Comparison of ENCODE assay signal across 17 mouse cellular contexts in the genomic region with DNA sequence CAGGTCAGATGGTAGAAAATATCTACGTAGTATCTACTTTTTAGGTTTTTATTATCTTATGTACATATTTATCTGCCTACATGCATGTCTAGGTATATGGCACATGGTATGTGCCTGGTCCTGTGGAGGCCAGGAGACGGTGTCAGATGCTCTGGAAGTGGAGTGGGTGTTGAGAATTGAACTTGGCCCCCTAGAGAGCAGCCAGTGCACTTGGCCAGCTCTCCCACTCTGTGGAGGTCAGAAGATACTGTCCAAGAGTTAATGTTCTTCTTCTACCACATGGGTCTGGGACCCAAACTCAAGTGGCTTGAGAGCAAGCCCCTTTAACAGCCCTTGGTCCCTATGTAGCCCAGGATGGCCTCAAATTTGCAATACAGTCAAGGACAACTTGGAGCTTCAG.
"Had no signal": no experiment of that assay in that cellular context is flagged by ENCODE, and none has a peak within 500 bp of the region (broad histone marks: within the 10 kb centered on the region; RNA-seq: fewer than 3 reads in every experiment).

No protein-coding gene starts in this region.

- H3K4me3 ChIP-seq: midbrain, embryonic 10.5 days; midbrain, embryonic 12.5 days; myocyte had no signal

- H3K27ac ChIP-seq: midbrain, embryonic 10.5 days; midbrain, embryonic 12.5 days had no signal

- H3K9me3 ChIP-seq: midbrain, embryonic 10.5 days; midbrain, embryonic 12.5 days had no signal

- H3K27me3 ChIP-seq: midbrain, embryonic 12.5 days had no signal

- DNase-seq: lung, adult 18-20 months; lung, embryonic 14.5 days; lung, postnatal 10 days; lung, postnatal 4 days; midbrain, embryonic 14.5 days; retina, postnatal 1 day; right cerebral cortex, adult 18-20 months; right cerebral cortex, postnatal 25 days; right cerebral cortex, postnatal 4 days; spleen, adult 18-20 months; thymus, adult 18-20 months; thymus, postnatal 14 days; thymus, postnatal 36 days had no signal

- H3K4me2 ChIP-seq: lung, embryonic 14.5 days; midbrain, embryonic 12.5 days had no signal

- ATAC-seq: midbrain, embryonic 16.5 days had no signal

- H3K9ac ChIP-seq: lung, embryonic 14.5 days; midbrain, embryonic 12.5 days had no signal
